Mouse (Mus musculus): Measurements from ENCODE around the gene Dok7.

- TF ChIP-seq TAL1 (IDR thresholded peaks at IDR 0.05; ENCODE audit: low read length) (no peak), GATA1 (IDR thresholded peaks at IDR 0.05; ENCODE audit: low read length) (no peak)
These were observed 1.0 kb downstream of the Dok7 start for GRCm38 (mm10) chr5:35057582-35057981.

All from erythroblast, embryonic 14.5 days (primary cell).